Mouse (Mus musculus): Measurements from ENCODE around the gene Agap1. TPM values are rescaled to one million over a fixed set of nuclear protein-coding genes. Genes with fewer than 3 reads are reported as not detected.

Agap1 gene
- polyA plus RNA-seq, 1 experiment from 2014 or later = 31.9 TPM

DNA sequence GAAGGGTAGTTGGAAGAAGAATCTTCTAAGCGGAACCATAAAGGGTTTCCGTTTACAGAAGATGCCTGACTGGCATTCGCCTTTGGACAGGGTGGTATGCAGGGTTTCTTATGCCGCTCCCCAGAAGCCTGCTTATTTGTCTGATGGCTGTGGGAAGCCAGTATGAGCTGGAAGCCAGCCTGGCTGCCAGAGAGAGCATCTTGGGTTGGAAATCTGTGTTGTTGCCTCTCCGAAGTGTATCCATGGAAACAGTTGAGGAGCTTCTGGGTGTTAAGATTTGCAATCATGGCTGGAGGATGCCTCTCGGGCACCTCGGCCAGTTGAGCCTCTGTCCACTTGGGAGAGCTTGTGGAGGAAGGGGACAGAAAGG is 395.2 kb downstream of the Agap1 start:
- Histone ChIP-seq H3K4me3 (ENCODE audit: low read length) (no peak overlapping the region), H3K9me3 (ENCODE audit: control insufficient read depth, low read length) (no peaks in the 10 kb centered on the region), H3K36me3 (ENCODE audit: control insufficient read depth, insufficient read depth, low read length) (no peaks in the 10 kb centered on the region), H3K9ac (ENCODE audit: low read depth, low read length) (no peak overlapping the region), H3K27me3 (replicated peaks; ENCODE audit: control insufficient read depth, insufficient read depth, low read length) (no peaks in the 10 kb centered on the region), H3K4me1 (ENCODE audit: control insufficient read depth, insufficient read depth, low read depth, low read length) (peaks cover 32% of the 10 kb centered on the region), H3K27ac (ENCODE audit: low read depth, low read length) (0 out of 2 replicates have a peak overlapping the region, but pooled peaks have one; percentile 12), H3K4me2 (ENCODE audit: low read length) (no peak overlapping the region; the same call in 1 of the 2 replicates)
- 46% methylated on average over 7 of the region's 7 CpGs for WGBS
- peak; percentile 50; the same call in 1 of the 2 replicates for ATAC-seq

DNA sequence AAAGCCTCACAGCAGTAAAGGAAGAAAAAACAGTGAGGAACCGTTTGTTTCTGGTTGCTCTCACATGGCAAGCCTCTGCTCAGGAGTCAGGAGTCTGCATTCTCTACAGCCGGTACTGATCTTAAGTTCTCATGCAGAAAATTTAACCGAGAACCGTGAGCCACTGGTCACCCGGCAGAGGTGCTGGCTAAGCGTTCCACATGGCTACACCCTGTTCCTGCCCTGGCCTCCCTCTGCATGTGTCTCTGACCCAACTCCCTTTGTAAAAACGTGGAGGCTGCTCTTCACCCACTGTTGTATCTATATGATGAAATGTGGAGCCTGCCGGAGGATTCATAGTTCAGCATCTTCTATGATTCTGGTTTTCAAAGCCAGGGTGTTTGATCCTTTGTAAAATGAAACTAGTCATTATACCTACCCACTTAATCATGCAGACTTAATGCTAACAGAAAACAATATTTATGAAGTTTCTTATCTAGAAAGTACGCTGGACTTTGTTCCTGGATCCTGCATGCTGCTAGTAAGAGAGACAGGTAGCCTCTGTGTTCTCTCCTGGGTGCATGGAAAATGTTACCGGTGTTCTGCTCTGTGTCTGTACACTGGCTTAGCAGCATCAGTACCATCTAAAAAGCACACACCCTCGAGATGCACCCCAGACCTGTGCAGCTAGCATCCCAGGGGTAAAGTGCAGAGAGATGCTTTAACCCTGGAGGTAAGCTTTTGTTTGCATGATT is 396.2 kb downstream of the Agap1 start:
- H3K27ac ChIP-seq (ENCODE audit: low read depth, low read length) = no peak overlapping the region
- no peaks in the 10 kb centered on the region for H3K27me3 ChIP-seq (replicated peaks; ENCODE audit: control insufficient read depth, insufficient read depth, low read length)

DNA sequence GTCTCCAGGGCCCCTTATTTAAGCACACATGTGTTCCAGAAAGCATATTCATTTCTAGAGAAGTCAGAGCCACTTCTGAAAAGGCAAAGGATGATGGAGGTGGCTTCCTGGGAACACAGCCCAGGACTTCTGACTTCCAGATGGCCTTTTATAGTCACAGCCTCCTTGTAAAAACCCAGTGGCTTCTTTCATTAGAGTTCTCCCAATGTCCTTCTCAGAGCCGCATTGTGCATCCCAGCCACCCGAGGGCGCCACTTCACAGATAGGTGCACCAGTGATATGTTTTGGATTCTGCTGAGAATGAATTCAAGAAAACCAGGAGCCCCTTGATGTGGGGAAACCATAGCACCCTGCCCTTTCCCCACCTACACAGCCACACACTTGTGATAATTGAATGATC is 404.6 kb downstream of the Agap1 start:
- 30% methylated on average over 3 of the region's 3 CpGs for WGBS
- H3K27ac ChIP-seq (ENCODE audit: low read depth, low read length) = no peak overlapping the region
- no peak overlapping the region for H3K9ac ChIP-seq (ENCODE audit: low read depth, low read length)
- no peak overlapping the region for H3K4me3 ChIP-seq (ENCODE audit: low read length)
- H3K27me3 ChIP-seq (replicated peaks; ENCODE audit: control insufficient read depth, insufficient read depth, low read length) = no peaks in the 10 kb centered on the region
- H3K36me3 ChIP-seq (ENCODE audit: control insufficient read depth, insufficient read depth, low read length) = no peaks in the 10 kb centered on the region
- H3K4me2 ChIP-seq (ENCODE audit: low read length) = no peak overlapping the region
- H3K9me3 ChIP-seq (ENCODE audit: control insufficient read depth, low read length) = no peaks in the 10 kb centered on the region
- H3K4me1 ChIP-seq (ENCODE audit: control insufficient read depth, insufficient read depth, low read depth, low read length) = peaks cover 11% of the 10 kb centered on the region; the same call in 1 of the 2 replicates
- ATAC-seq = no peak

More for the DNA sequence above, 396.2 kb downstream of the Agap1 start:
- 75% methylated on average over 11 of the region's 11 CpGs for WGBS
- peaks cover 32% of the 10 kb centered on the region for H3K4me1 ChIP-seq (ENCODE audit: control insufficient read depth, insufficient read depth, low read depth, low read length)
- ATAC-seq = no peak
- no peak overlapping the region for H3K9ac ChIP-seq (ENCODE audit: low read depth, low read length)
- no peaks in the 10 kb centered on the region for H3K36me3 ChIP-seq (ENCODE audit: control insufficient read depth, insufficient read depth, low read length)
- H3K4me2 ChIP-seq (ENCODE audit: low read length) = no peak overlapping the region
- H3K4me3 ChIP-seq (ENCODE audit: low read length) = no peak overlapping the region
- no peaks in the 10 kb centered on the region for H3K9me3 ChIP-seq (ENCODE audit: control insufficient read depth, low read length)

- Histone ChIP-seq H3K4me2 (ENCODE audit: low read length) (no peak overlapping the region), H3K36me3 (ENCODE audit: control insufficient read depth, insufficient read depth, low read length) (no peaks in the 10 kb centered on the region), H3K9me3 (ENCODE audit: control insufficient read depth, low read length) (no peaks in the 10 kb centered on the region), H3K27me3 (replicated peaks; ENCODE audit: control insufficient read depth, insufficient read depth, low read length) (no peaks in the 10 kb centered on the region), H3K9ac (ENCODE audit: low read depth, low read length) (no peak overlapping the region), H3K4me1 (ENCODE audit: control insufficient read depth, insufficient read depth, low read depth, low read length) (peaks cover 13% of the 10 kb centered on the region; the same call in 1 of the 2 replicates), H3K27ac (ENCODE audit: low read depth, low read length) (peak overlapping the region; percentile 4; the same call in 1 of the 2 replicates), H3K4me3 (ENCODE audit: low read length) (no peak overlapping the region)
- 22% methylated on average over 2 of the region's 2 CpGs for WGBS
- ATAC-seq = peak; percentile 62; the same call in 1 of the 2 replicates
These were observed 405.6 kb downstream of the Agap1 start for GRCm38 (mm10) chr1:89860017-89860730.

DNA sequence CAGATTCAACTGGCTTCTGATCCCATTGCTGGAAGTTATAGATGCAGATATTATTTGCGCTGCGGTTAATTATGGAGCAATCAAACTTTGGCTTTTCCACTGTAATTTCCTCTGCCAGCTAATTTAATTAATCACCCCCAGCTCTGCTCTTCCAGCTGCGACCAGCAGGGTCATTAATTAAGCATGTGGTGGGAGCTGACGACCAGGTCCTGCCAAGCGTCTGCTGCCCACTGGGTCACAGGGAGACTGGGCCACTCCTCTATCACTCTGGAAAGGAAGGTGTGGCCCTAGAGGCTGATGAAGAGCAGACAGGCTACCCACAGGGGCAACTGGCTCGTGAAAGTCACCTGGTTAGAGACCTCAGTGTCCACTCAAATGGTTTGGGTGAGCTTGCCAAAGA is 411.2 kb downstream of the Agap1 start:
- Histone ChIP-seq H3K4me2 (ENCODE audit: low read length) (no peak overlapping the region), H3K9me3 (ENCODE audit: control insufficient read depth, low read length) (no peaks in the 10 kb centered on the region), H3K36me3 (ENCODE audit: control insufficient read depth, insufficient read depth, low read length) (no peaks in the 10 kb centered on the region), H3K4me3 (ENCODE audit: low read length) (no peak overlapping the region), H3K4me1 (ENCODE audit: control insufficient read depth, insufficient read depth, low read depth, low read length) (peaks cover 18% of the 10 kb centered on the region), H3K9ac (ENCODE audit: low read depth, low read length) (no peak overlapping the region), H3K27ac (ENCODE audit: low read depth, low read length) (no peak overlapping the region), H3K27me3 (replicated peaks; ENCODE audit: control insufficient read depth, insufficient read depth, low read length) (no peaks in the 10 kb centered on the region)
- WGBS = 28% methylated on average over 6 of the region's 6 CpGs
- no peak for ATAC-seq

DNA sequence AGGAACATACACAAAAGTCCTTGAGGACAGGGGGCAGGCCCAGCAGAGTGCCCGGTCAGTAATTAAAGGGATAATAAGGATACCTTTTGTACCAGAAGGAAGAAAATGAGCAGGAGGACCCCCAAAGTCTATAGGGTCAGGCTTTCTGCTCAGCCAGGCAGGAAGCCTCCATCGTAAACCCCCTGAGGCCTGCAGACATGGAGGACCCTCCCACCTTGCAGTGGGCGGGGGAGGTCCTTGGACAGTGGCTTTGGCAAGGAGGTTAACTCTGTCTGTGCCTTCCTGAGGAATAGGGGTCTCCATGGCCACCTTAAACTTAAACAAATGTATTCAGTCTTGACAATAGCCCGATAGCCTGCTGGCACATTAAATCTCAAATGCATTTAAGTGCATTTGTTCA is 413.2 kb downstream of the Agap1 start:
- Histone ChIP-seq H3K36me3 (ENCODE audit: control insufficient read depth, insufficient read depth, low read length) (no peaks in the 10 kb centered on the region), H3K9me3 (ENCODE audit: control insufficient read depth, low read length) (no peaks in the 10 kb centered on the region), H3K4me2 (ENCODE audit: low read length) (no peak overlapping the region), H3K4me1 (ENCODE audit: control insufficient read depth, insufficient read depth, low read depth, low read length) (peaks cover 18% of the 10 kb centered on the region), H3K27me3 (replicated peaks; ENCODE audit: control insufficient read depth, insufficient read depth, low read length) (no peaks in the 10 kb centered on the region), H3K27ac (ENCODE audit: low read depth, low read length) (no peak overlapping the region), H3K4me3 (ENCODE audit: low read length) (no peak overlapping the region), H3K9ac (ENCODE audit: low read depth, low read length) (no peak overlapping the region)
- 34% methylated on average over 4 of the region's 4 CpGs for WGBS
- no peak for ATAC-seq

DNA sequence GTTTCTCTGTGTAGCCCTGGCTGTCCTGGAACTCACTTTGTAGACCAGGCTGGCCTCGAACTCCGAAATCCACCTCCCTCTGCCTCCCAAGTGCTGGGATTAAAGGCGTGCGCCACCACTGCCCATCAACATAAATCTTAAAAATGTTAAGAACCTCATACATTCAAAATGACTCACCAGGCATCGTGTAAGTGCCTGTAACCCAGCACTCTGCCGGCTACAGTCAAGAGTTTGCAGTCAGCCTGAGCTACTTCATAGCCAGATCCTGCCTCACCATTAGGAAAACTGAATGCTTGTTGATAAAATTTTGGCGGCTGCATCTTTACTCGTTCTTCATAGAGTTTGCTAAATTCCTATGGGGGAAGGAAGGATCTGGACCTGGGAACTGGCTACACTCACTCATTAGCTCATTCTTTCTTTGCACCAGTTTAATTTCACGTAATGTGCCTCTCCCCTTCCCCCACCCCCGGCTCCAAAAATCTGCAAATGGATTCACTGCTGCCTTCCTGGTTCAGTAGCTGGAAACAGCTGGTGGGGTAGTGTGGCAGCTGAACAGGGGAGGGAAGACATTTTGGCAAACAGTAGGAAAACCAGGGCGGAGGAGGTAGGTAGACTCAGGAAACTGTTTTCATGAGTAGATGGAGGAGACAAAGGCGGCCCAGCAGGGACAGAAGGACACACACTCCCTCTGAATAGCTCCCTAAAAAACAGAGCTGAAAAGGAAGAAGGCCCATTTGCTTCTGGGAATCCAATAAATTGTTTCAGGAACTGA is 415.7 kb downstream of the Agap1 start:
- no peak overlapping the region for H3K4me3 ChIP-seq (ENCODE audit: low read length)
- H3K4me2 ChIP-seq (ENCODE audit: low read length) = no peak overlapping the region
- H3K27ac ChIP-seq (ENCODE audit: low read depth, low read length) = no peak overlapping the region
- H3K36me3 ChIP-seq (ENCODE audit: control insufficient read depth, insufficient read depth, low read length) = no peaks in the 10 kb centered on the region
- no peaks in the 10 kb centered on the region for H3K27me3 ChIP-seq (replicated peaks; ENCODE audit: control insufficient read depth, insufficient read depth, low read length)
- no peak overlapping the region for H3K9ac ChIP-seq (ENCODE audit: low read depth, low read length)
- H3K9me3 ChIP-seq (ENCODE audit: control insufficient read depth, low read length) = no peaks in the 10 kb centered on the region
- H3K4me1 ChIP-seq (ENCODE audit: control insufficient read depth, insufficient read depth, low read depth, low read length) = peaks cover 15% of the 10 kb centered on the region
- 40% methylated on average over 12 of the region's 12 CpGs for WGBS
- ATAC-seq = no peak

DNA sequence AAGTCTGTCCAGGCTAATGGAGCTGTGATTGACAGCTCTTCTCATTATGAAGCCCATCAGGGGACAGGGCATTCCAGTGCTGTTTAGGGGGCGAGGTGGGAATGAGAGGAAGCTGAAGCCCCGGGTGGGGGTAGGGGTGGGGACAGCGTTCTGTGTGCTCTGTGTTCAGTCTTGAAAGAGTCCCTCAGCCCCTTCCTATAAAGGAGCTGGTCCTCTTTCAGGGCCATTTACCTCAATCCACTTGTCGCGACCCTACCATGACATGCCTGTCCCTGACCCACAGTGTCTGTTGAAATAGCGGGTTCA is 416.3 kb downstream of the Agap1 start:
- H3K4me1 ChIP-seq (ENCODE audit: control insufficient read depth, insufficient read depth, low read depth, low read length) = peaks cover 14% of the 10 kb centered on the region
- H3K27me3 ChIP-seq (replicated peaks; ENCODE audit: control insufficient read depth, insufficient read depth, low read length) = no peaks in the 10 kb centered on the region
- H3K4me3 ChIP-seq (ENCODE audit: low read length) = no peak overlapping the region
- 29% methylated on average over 5 of the region's 6 CpGs for WGBS
- no peak for ATAC-seq
- H3K27ac ChIP-seq (ENCODE audit: low read depth, low read length) = no peak overlapping the region
- no peak overlapping the region for H3K4me2 ChIP-seq (ENCODE audit: low read length)
- H3K9ac ChIP-seq (ENCODE audit: low read depth, low read length) = no peak overlapping the region
- no peaks in the 10 kb centered on the region for H3K36me3 ChIP-seq (ENCODE audit: control insufficient read depth, insufficient read depth, low read length)
- H3K9me3 ChIP-seq (ENCODE audit: control insufficient read depth, low read length) = no peaks in the 10 kb centered on the region
